Mouse (Mus musculus): ENCODE measurements around the gene Schip1. TPM values are rescaled to one million over a fixed set of nuclear protein-coding genes. Genes with fewer than 3 reads are reported as not detected.
A peak's percentile ranks its signal among the peaks of the same experiment; 100 is the strongest.

Gene Schip1
- polyA plus RNA-seq (2012), result 0.11 TPM in 1 of 2 replicates, not detected in the other

DNA sequence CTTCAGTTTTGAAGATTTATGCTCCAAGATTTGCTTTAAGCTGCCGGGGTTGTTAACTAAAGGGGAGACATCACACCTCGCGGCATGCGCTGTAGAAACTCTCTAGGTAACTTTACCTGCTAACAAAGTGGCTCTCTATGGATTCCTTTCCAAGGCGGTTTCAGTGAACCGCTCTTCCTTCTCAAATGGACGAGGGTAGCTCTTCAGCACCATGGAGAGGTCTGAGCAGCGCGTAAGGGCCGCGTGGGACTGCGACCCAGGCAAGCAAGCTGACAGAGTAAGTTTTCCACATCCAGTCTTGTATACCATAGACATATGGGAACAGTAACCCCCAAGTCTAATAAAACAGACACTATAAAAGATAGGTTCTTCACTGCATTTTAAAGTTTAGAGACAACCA is at the start of gene Schip1:
Schip1 (plus strand) TSS at position 72 of the 400 bp plus-strand sequence.
- no peaks in the 10 kb centered on the region for H3K27me3 ChIP-seq (ENCODE audit: control insufficient read depth)
- TF ChIP-seq GATA1 (IDR thresholded peaks at IDR 0.05; ENCODE audit: low read length) (no peak), TAL1 (IDR thresholded peaks at IDR 0.05; ENCODE audit: low read length) (no peak)
- H3K4me1 ChIP-seq (ENCODE audit: control insufficient read depth), result no peaks in the 10 kb centered on the region
- no peaks in the 10 kb centered on the region for H3K36me3 ChIP-seq (ENCODE audit: control insufficient read depth)
- no peak within 1 kb of the TSS for H3K4me3 ChIP-seq (replicated peaks)
- no peaks in the 10 kb centered on the region for H3K9me3 ChIP-seq (ENCODE audit: control insufficient read depth, low read length)

DNA sequence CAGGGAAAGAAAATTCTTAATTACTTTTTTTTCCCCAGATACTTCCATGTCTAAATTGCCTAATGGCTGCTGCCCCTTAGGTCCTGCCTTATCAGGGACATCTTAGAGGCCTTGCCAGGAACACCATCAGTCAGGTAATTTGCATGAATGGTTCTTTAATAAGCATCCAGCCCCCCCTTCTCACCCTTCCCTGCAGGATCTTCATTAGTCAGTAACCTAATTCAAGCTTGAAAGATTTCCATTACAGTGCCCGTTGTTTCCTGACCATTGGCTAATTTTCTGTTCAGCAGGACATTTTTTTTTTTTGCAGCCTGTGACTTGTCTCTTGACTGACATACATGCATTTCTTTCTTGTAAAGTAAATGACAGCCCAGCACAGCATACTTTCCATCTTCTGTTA is 48.8 kb upstream of the Schip1 start:
- no peak overlapping the region for H3K4me3 ChIP-seq (replicated peaks)
- H3K36me3 ChIP-seq (ENCODE audit: control insufficient read depth), result no peaks in the 10 kb centered on the region
- TF ChIP-seq GATA1 (IDR thresholded peaks at IDR 0.05; ENCODE audit: low read length) (no peak), TAL1 (IDR thresholded peaks at IDR 0.05; ENCODE audit: low read length) (no peak)
- no peaks in the 10 kb centered on the region for H3K27me3 ChIP-seq (ENCODE audit: control insufficient read depth)
- no peaks in the 10 kb centered on the region for H3K4me1 ChIP-seq (ENCODE audit: control insufficient read depth)
- no peaks in the 10 kb centered on the region for H3K9me3 ChIP-seq (ENCODE audit: control insufficient read depth, low read length)

DNA sequence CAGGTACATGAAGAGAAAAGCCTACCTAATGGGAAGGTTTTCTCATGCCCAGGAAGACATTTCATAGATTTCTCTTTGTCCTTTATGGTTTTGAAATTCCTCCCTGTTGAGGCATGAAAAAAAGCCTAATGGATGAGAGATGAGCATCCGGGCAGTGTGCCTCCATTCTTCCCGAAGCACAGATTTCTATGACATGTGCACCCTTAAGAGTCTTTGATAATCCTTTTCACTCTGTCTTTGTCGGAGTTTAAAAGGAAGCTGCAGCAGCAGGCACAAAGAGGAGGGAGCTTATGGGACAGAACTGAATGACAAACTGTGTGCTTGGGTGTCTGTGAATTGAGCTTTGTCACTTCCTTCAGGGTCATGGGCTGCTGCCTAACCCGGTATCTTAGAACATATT is 45.2 kb upstream of the Schip1 start:
- TF ChIP-seq GATA1 (IDR thresholded peaks at IDR 0.05; ENCODE audit: low read length), result no peak
- TF ChIP-seq TAL1 (IDR thresholded peaks at IDR 0.05; ENCODE audit: low read length), result no peak
- Histone ChIP-seq H3K9me3 (ENCODE audit: control insufficient read depth, low read length) (no peaks in the 10 kb centered on the region), H3K4me1 (ENCODE audit: control insufficient read depth) (no peaks in the 10 kb centered on the region), H3K36me3 (ENCODE audit: control insufficient read depth) (no peaks in the 10 kb centered on the region), H3K4me3 (replicated peaks) (no peak overlapping the region), H3K27me3 (ENCODE audit: control insufficient read depth) (no peaks in the 10 kb centered on the region)

DNA sequence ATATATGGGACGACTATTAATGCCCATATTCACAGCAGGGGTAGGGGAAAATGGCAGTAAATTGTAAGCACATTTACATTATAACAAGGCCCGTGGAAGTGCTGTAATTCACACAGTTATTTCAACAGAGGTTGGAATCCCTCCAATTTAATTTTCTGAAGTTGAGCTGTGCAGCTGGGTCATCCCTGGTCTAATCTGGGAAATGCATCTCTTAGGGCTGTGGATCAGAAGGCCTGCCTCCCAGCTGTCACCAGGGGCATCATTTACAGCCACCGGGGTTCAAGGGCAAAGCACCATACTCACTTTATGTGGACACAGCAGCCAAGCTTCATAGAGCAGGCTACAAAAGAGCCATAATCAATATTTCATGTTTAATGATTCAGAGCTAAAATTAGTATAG is 28.5 kb upstream of the Schip1 start:
- Histone ChIP-seq H3K27me3 (ENCODE audit: control insufficient read depth) (no peaks in the 10 kb centered on the region), H3K4me3 (replicated peaks) (no peak overlapping the region), H3K36me3 (ENCODE audit: control insufficient read depth) (no peaks in the 10 kb centered on the region), H3K4me1 (ENCODE audit: control insufficient read depth) (no peaks in the 10 kb centered on the region), H3K9me3 (ENCODE audit: control insufficient read depth, low read length) (no peaks in the 10 kb centered on the region)
- TF ChIP-seq TAL1 (IDR thresholded peaks at IDR 0.05; ENCODE audit: low read length), result no peak
- no peak for TF ChIP-seq GATA1 (IDR thresholded peaks at IDR 0.05; ENCODE audit: low read length)

DNA sequence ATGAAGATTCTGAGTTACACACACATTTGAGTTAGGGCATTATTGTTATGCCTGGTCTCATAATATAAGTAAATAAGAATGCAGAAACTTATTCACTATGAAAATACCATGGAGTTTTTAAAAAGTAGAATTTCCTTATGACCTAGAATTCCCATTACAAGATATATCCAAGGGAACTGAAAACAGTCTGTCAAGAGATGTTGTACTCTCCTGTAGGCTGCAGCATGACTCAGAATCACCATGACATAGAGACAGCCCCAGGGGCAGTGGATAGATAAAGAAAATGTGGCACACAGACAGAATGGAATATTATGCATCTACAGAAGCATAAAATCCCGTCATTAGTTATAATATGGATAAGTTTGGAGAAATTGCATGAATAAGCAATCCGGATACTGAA is 21.7 kb upstream of the Schip1 start:
- no peak for TF ChIP-seq TAL1 (IDR thresholded peaks at IDR 0.05; ENCODE audit: low read length)
- no peak for TF ChIP-seq GATA1 (IDR thresholded peaks at IDR 0.05; ENCODE audit: low read length)
- H3K27me3 ChIP-seq (ENCODE audit: control insufficient read depth), result no peaks in the 10 kb centered on the region
- no peaks in the 10 kb centered on the region for H3K36me3 ChIP-seq (ENCODE audit: control insufficient read depth)
- H3K9me3 ChIP-seq (ENCODE audit: control insufficient read depth, low read length), result no peaks in the 10 kb centered on the region
- no peaks in the 10 kb centered on the region for H3K4me1 ChIP-seq (ENCODE audit: control insufficient read depth)
- no peak overlapping the region for H3K4me3 ChIP-seq (replicated peaks)

DNA sequence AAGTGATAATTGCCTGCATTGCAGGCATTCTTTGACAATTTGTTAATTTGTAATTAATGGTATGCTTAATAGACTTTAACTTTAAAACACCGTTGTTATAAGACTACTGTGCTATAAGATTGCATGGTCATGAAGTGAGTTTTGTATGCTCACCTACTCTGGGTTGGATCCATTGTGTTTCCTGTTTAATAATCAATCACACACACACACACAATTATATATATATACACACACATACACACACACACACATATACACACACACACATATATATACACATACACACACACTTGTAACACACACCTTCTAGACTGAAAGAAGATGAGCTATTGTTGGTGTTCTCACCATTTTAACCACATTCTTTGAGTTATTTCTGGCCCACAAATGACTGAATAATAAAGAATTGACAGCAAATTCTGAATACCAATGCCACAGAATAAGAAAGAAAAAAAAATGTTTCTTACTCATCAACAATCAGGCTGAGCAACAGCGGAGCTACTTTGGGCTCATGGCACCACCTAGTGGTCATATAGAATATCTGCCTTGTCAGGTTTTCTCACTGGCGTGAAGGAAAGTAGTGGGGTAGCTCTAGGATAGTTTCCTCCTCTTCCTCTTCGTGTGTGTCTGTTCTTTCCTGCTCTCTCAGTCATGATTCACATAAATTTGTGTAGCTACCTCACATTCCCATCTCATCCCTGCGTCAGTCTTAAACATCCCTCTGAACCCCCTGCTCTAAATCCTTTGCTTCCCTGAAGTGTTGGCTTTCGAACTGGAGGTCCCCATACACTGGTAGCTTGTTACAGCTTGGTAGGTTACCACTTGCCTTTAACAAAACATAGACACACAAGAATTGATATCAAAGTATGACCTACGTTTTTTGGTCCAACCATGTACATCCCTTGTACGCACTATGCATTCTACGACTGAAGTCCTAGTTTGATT is 18.9 kb upstream of the Schip1 start:
- H3K9me3 ChIP-seq (ENCODE audit: control insufficient read depth, low read length), result no peaks in the 10 kb centered on the region
- TF ChIP-seq GATA1 (IDR thresholded peaks at IDR 0.05; ENCODE audit: low read length) (no peak), TAL1 (IDR thresholded peaks at IDR 0.05; ENCODE audit: low read length) (no peak)
- no peaks in the 10 kb centered on the region for H3K36me3 ChIP-seq (ENCODE audit: control insufficient read depth)
- no peaks in the 10 kb centered on the region for H3K4me1 ChIP-seq (ENCODE audit: control insufficient read depth)
- no peaks in the 10 kb centered on the region for H3K27me3 ChIP-seq (ENCODE audit: control insufficient read depth)
- H3K4me3 ChIP-seq (replicated peaks), result no peak overlapping the region

DNA sequence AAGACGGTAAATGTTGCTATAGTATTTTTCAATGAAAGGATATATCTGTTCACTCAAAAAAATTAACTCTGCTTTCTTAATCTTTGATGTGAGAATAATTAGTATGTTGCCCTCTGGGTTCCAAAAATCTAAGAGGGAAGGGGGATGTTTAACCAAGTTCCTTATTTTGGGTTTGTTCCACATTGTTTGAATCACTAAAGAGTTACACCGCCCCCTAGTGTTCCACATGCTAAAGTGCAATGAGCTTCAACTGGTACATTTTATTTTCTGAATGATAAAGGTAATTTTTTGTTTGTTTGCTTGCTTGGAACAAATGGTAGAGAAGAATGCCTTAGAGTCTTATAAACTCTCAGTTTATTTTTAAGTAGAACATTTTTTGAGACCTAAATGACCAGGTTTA is 11.1 kb upstream of the Schip1 start:
- Histone ChIP-seq H3K4me1 (ENCODE audit: control insufficient read depth) (no peaks in the 10 kb centered on the region), H3K9me3 (ENCODE audit: control insufficient read depth, low read length) (no peaks in the 10 kb centered on the region), H3K36me3 (ENCODE audit: control insufficient read depth) (no peaks in the 10 kb centered on the region), H3K27me3 (ENCODE audit: control insufficient read depth) (no peaks in the 10 kb centered on the region; the same call in 1 of the 2 replicates), H3K4me3 (replicated peaks) (no peak overlapping the region)
- TF ChIP-seq GATA1 (IDR thresholded peaks at IDR 0.05; ENCODE audit: low read length) (no peak), TAL1 (IDR thresholded peaks at IDR 0.05; ENCODE audit: low read length) (no peak)

DNA sequence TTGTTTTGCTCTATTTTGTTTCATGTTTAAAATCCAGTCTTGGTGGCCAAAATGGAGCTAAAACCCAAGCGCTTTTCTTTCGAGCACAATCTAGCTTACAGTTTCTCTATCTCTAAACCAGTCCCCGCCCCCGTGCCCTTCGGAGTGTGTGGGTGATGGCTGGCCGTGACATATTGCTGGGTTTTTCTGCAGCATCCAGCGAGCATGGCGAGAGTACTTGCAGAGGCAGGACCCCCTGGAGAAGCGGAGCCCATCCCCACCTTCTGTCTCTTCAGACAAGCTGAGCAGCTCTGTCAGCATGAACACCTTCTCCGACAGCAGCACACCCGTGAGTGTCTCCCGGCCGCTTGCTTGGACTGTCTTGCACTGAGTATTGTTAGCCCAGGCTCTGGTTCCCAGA is 9.5 kb upstream of the Schip1 start:
- no peak overlapping the region for H3K4me3 ChIP-seq (replicated peaks)
- TF ChIP-seq GATA1 (IDR thresholded peaks at IDR 0.05; ENCODE audit: low read length) (no peak), TAL1 (IDR thresholded peaks at IDR 0.05; ENCODE audit: low read length) (no peak)
- no peaks in the 10 kb centered on the region for H3K9me3 ChIP-seq (ENCODE audit: control insufficient read depth, low read length)

DNA sequence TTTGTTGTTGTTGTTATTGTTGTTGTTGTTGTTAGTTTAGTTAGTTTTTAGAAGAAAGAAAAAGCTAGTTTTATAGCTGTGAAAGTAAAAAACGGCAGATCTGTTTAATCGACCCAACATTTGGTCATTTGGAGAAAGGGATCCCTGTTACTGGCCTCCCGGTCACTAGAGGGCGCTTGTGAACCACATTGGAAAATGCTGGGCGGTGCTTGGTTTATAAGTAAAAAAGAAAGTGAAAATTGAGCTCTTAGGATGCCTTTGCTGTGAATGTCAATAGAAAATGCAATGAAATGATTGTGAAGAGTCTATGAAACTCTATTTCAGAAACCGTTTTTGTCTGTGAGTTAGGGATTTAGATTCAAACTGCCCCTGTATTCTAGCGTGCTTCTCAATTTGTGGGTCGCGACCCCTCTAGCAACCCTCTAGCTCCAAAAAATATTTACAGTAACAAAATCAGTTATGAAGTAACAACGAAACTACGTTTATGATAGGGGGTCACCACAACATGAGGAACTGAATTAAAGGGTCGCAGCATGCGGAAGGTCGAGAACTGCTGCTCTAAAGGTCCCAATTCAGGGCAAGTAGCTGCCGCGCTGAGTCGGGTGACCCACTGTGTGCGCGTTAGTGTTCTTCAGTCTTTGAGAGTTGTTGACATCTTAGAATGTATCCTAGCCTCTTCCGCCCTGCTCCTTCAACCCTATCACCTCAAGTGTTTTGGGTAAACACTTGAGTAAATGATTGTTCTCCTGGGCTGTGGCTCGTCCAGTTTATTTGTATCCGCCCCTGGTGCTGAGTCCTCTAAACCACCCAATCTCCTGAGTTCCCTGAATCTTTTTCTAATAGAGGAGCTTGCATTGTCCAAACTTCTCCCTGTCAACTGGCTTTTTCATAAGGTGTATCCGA is 8.0 kb upstream of the Schip1 start:
- no peaks in the 10 kb centered on the region for H3K9me3 ChIP-seq (ENCODE audit: control insufficient read depth, low read length)
- no peaks in the 10 kb centered on the region; the same call in 1 of the 2 replicates for H3K27me3 ChIP-seq (ENCODE audit: control insufficient read depth)
- no peak for TF ChIP-seq TAL1 (IDR thresholded peaks at IDR 0.05; ENCODE audit: low read length)
- no peak for TF ChIP-seq GATA1 (IDR thresholded peaks at IDR 0.05; ENCODE audit: low read length)
- H3K4me3 ChIP-seq (replicated peaks), result peak overlapping the region; percentile 54
- H3K4me1 ChIP-seq (ENCODE audit: control insufficient read depth), result no peaks in the 10 kb centered on the region
- H3K36me3 ChIP-seq (ENCODE audit: control insufficient read depth), result no peaks in the 10 kb centered on the region

More for the DNA sequence above, 9.5 kb upstream of the Schip1 start:
- Histone ChIP-seq H3K27me3 (ENCODE audit: control insufficient read depth) (no peaks in the 10 kb centered on the region; the same call in 1 of the 2 replicates), H3K4me1 (ENCODE audit: control insufficient read depth) (no peaks in the 10 kb centered on the region), H3K36me3 (ENCODE audit: control insufficient read depth) (no peaks in the 10 kb centered on the region)
